Mouse (Mus musculus) forebrain, embryonic 16.5 days (tissue): Measurements from ENCODE around the gene Tbx18. TPM values are rescaled to one million over a fixed set of nuclear protein-coding genes. Genes with fewer than 3 reads are reported as not detected.

Source experiments
- ATAC-seq: fragments of 200-750 bp; cut with Nextera tagmentation; 2 replicates; pipeline ENCODE4 v1.8.0; 2017; ENCODE audit warnings: mild to moderate bottlenecking, moderate library complexity
- H3K27ac ChIP-seq: fragments of 300-500 bp; sonication (generic); 2 replicates; pipeline ENCODE4 v1.5.1; 2014; ENCODE audit warnings: low read length, control low read depth
- H3K27me3 ChIP-seq: fragments of 300-500 bp; sonication (generic); replicated peaks from 2 replicates; pipeline ENCODE4 v1.6.1; 2014; ENCODE audit warnings: low read length; ENCODE audit not compliant: control insufficient read depth, insufficient read depth
- H3K36me3 ChIP-seq: fragments of 300-500 bp; sonication (generic); 2 replicates; pipeline ENCODE4 v1.6.1; 2014; ENCODE audit not compliant: control insufficient read depth, insufficient read depth
- H3K4me1 ChIP-seq: fragments of 300-500 bp; sonication (generic); replicated peaks from 2 replicates; pipeline ENCODE4 v1.6.1; 2014; ENCODE audit warnings: low read length; ENCODE audit not compliant: control insufficient read depth, insufficient read depth
- H3K4me2 ChIP-seq: fragments of 300-500 bp; sonication (generic); 2 replicates; pipeline ENCODE4 v1.6.1; 2014; ENCODE audit warnings: mild to moderate bottlenecking, low read length, control low read depth
- H3K4me3 ChIP-seq: fragments of 300-500 bp; sonication (generic); replicated peaks from 2 replicates; pipeline ENCODE4 v1.5.1; 2014; ENCODE audit warnings: mild to moderate bottlenecking, low read length, control low read depth
- H3K9ac ChIP-seq: fragments of 300-500 bp; sonication (generic); replicated peaks from 2 replicates; pipeline ENCODE4 v1.6.1; 2014; ENCODE audit warnings: low read depth, low read length, control low read depth
- H3K9me3 ChIP-seq: fragments of 300-500 bp; sonication (generic); 2 replicates; pipeline ENCODE4 v1.6.1; 2016; ENCODE audit warnings: low read length; ENCODE audit not compliant: control insufficient read depth
- WGBS: fragments of 180-500 bp; shearing (Covaris S2); extraction: QIAGEN DNeasy Blood & Tissue Kit; methylation state at CpG from one replicate; pipeline ENCODE4 v1.1.7; 2014; 5-methylcytosine and 5-hydroxymethylcytosine counted together
- polyA plus RNA-seq: library from polyadenylated mRNA; unstranded; fragments of >200 nt; fragmentation: Nextera tagmentation; extraction: Ambion mirVana; gene quantifications from 2 replicates; pipeline ENCODE4 v1.2.1, GENCODE M21; 2015

Gene Tbx18
- polyA plus RNA-seq, 1 experiment from 2014 or later: 2.1 TPM

DNA sequence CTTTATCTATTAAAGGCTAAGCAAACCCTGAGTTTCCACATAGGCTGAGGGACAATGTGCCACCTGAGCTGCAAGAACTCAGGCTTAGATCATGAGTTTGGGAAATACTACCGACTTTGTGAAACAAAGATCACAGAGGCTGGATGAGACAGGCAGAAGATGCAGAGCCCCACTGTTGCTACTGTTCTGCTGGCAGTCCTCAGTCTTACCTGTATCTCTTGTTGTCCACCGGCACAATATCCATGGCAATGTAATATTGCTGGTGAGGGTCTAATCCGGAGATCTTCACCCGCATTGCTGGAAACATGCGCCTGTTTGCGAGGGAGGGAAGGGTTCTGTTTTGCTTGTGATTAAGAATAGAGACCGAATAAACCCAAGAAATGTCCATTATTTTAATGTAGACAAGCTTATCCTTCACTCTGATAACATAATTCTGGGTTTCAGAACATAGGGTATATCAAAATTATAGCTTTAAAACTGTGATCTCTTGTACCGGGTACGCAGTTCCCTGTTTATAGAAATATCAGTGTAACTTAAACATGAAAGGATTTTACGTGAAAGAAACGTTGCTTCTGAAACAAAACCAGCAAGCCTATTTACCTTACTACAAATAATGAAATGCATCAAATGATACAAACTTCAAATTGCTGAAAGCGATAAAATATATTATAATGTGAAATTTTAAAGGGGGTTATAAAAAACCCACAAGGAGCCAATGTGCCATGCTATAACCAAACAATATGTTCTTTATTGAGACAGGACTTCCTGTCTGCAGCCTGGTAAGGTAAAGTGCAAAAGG lies 3.7 kb downstream of the Tbx18 start:
- peaks cover 22% of the 10 kb centered on the region for H3K4me1 ChIP-seq
- H3K9ac ChIP-seq: no peak overlapping the region
- no peak overlapping the region for H3K4me3 ChIP-seq
- H3K27me3 ChIP-seq: peaks cover 34% of the 10 kb centered on the region
- no peaks in the 10 kb centered on the region for H3K36me3 ChIP-seq
- no peak for ATAC-seq
- 4% methylated on average over 12 of the region's 12 CpGs for WGBS
- H3K9me3 ChIP-seq: no peaks in the 10 kb centered on the region
- no peak overlapping the region for H3K4me2 ChIP-seq
- H3K27ac ChIP-seq: no peak overlapping the region

DNA sequence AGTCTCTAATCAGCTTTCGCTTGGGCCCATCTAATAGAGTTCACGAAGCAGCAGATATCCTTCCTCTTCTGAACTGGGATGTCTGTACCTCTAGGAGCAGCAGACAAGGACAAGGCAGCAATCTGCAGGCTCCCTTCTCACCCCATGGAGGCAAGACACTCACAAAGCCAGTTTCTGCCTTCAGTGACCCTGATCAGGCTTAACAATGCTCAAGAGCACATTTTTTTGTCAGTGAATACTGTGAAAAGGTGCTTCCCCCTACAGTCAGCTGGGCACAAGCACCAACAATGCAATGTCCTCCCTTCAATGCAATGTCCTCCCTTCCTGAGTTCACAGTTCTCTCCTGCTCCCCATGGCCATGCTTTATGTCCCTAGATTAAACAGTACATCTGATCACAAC lies 9.3 kb downstream of the Tbx18 start:
- Histone ChIP-seq H3K9me3 (no peaks in the 10 kb centered on the region), H3K27me3 (peaks cover 30% of the 10 kb centered on the region), H3K4me1 (no peaks in the 10 kb centered on the region), H3K4me2 (no peak overlapping the region), H3K4me3 (no peak overlapping the region), H3K9ac (no peak overlapping the region), H3K27ac (no peak overlapping the region), H3K36me3 (no peaks in the 10 kb centered on the region)
- ATAC-seq: no peak
- WGBS: 36% methylated on average over 2 of the region's 2 CpGs

DNA sequence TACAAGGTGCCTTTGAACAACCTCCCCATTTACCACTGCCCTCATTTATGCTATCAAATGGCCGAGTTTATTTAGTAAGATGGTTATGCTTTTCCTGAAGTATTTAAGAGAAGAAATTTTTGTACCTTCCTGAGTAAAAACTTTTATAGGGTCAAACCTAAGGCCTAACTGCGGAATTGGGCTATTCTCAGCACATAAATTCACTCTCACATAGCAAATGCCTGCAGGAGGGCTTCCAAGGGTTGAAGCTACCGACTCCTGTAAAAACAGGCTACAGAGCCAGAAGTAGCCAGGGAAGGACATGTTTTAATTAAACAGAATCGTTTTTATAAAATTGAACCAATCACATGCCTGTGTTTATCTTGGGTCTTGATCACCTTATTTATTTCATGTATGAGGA lies 20.7 kb downstream of the Tbx18 start:
- no peak overlapping the region for H3K9ac ChIP-seq
- 62% methylated on average over 4 of the region's 4 CpGs for WGBS
- no peaks in the 10 kb centered on the region for H3K27me3 ChIP-seq
- no peak overlapping the region for H3K4me2 ChIP-seq
- ATAC-seq: no peak
- no peak overlapping the region for H3K27ac ChIP-seq
- H3K4me3 ChIP-seq: no peak overlapping the region
- no peaks in the 10 kb centered on the region for H3K9me3 ChIP-seq
- H3K4me1 ChIP-seq: no peaks in the 10 kb centered on the region
- no peaks in the 10 kb centered on the region for H3K36me3 ChIP-seq

DNA sequence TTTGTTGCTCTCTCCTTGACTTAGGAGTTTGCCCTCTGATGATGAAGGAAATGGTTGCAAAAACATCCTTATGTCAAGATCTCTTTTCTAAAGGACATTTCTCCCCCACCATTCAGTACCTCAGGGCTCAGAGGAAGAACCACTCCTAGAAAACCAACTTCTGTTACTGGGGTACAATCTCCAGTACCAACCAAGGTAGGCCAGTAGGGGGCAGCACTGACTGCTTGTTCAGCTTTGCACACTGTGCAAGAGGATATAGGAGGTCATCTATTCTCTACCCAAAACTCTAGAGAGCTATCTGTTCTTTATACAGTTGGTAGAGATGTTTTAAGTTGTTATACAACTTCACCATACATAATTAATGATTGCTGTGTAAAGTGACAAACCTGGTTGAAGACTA lies 22.9 kb downstream of the Tbx18 start:
- Histone ChIP-seq H3K36me3 (no peaks in the 10 kb centered on the region), H3K4me3 (no peak overlapping the region), H3K4me1 (no peaks in the 10 kb centered on the region), H3K27me3 (no peaks in the 10 kb centered on the region), H3K9ac (no peak overlapping the region), H3K27ac (no peak overlapping the region), H3K4me2 (no peak overlapping the region), H3K9me3 (no peaks in the 10 kb centered on the region)
- 0 out of 2 replicates have a peak, but pooled peaks have one; percentile 36 for ATAC-seq

DNA sequence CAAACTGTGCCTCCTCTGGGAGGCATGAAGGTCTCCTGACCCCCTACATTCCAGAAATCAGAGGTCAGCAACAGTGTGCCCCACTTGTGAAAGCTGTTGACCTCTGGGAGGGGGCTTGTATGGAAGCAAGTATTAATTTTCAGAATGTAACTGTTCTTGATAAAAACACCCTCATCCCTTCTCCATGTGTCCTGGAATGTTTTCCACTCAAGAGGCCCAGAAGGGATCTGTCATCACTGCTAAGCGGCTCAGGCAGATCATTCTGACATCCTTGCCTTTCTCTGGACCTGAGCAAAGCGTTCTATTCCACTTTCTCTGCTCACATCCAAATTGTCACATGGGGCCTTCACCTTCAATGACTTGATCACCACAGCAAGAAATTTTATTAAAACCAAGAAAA lies 28.8 kb downstream of the Tbx18 start:
- Histone ChIP-seq H3K27ac (no peak overlapping the region), H3K36me3 (no peaks in the 10 kb centered on the region), H3K9ac (no peak overlapping the region), H3K4me2 (no peak overlapping the region), H3K4me1 (no peaks in the 10 kb centered on the region), H3K27me3 (no peaks in the 10 kb centered on the region), H3K4me3 (no peak overlapping the region), H3K9me3 (no peaks in the 10 kb centered on the region)
- ATAC-seq: no peak
- WGBS: 94% methylated on average over 2 of the region's 2 CpGs

DNA sequence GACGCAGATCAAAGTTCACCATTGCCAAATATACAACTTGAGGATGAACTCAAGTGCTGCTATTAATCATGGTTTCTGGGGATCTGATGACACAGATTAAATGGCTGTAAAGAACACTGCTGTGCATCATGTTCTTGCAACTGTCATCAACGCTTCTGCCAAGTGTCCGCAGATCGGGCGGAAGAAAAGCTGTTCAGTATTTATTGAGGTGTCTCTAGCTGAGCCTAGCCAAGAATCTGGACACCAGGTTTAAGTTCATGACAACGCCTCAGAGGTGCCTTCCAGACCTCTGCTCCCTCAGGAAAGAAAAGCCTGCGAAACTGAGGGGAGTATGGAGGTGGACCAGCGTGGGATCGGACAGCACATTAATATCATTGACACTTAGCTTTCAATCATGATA lies 44.1 kb downstream of the Tbx18 start:
- Histone ChIP-seq H3K4me1 (no peaks in the 10 kb centered on the region), H3K4me3 (no peak overlapping the region), H3K36me3 (no peaks in the 10 kb centered on the region), H3K4me2 (no peak overlapping the region), H3K27me3 (no peaks in the 10 kb centered on the region), H3K9ac (no peak overlapping the region), H3K9me3 (no peaks in the 10 kb centered on the region), H3K27ac (no peak overlapping the region)
- ATAC-seq: no peak
- 94% methylated on average over 9 of the region's 9 CpGs for whole genome bisulfite sequencing

DNA sequence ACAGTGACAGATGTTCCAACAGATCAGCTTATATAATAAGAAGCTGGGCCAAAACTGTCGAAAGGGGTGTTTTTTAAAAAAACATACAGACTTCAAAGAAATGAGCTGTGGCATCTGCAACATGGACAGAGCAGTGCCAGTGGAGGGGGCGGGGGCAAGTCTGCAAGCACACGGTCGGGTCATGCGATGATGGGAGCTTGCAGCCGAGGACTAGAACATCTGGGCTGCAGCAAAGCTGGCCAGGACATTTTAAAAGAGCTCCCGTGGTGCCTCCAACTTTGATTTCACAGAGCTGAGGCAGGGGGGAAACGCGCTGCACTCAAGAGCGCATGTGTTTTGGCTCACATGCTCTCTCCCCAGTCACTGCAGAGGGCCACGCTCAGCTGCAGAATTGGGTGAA lies 48.8 kb downstream of the Tbx18 start:
- Histone ChIP-seq H3K27ac (no peak overlapping the region), H3K36me3 (no peaks in the 10 kb centered on the region), H3K4me3 (no peak overlapping the region), H3K4me2 (no peak overlapping the region), H3K9me3 (no peaks in the 10 kb centered on the region), H3K4me1 (no peaks in the 10 kb centered on the region), H3K9ac (no peak overlapping the region), H3K27me3 (no peaks in the 10 kb centered on the region)
- no peak for ATAC-seq
- WGBS: 74% methylated on average over 11 of the region's 11 CpGs
